Mouse (Mus musculus) neural tube, embryonic 15.5 days (tissue): ENCODE results near the gene Sema5b. TPM values are rescaled to one million over a fixed set of nuclear protein-coding genes. Genes with fewer than 3 reads are reported as not detected.

ENCODE experiments used
- ATAC-seq: fragments of 200-750 bp; cut with Nextera tagmentation; 2 replicates; pipeline ENCODE4 v1.8.0; 2017; ENCODE audit warnings: mild to moderate bottlenecking, moderate TSS enrichment, moderate library complexity; ENCODE audit not compliant: low FRiP score
- H3K27ac ChIP-seq: fragments of 300-500 bp; sonication (generic); replicated peaks from 2 replicates; pipeline ENCODE4 v1.5.1; 2015; ENCODE audit warnings: mild to moderate bottlenecking, inconsistent platforms
- H3K27me3 ChIP-seq: fragments of 300-500 bp; sonication (generic); replicated peaks from 2 replicates; pipeline ENCODE4 v1.6.1; 2015; ENCODE audit warnings: inconsistent platforms
- H3K36me3 ChIP-seq: fragments of 300-500 bp; sonication (generic); 2 replicates; pipeline ENCODE4 v1.6.1; 2015; ENCODE audit warnings: inconsistent platforms
- H3K4me1 ChIP-seq: fragments of 300-500 bp; sonication (generic); 2 replicates; pipeline ENCODE4 v1.6.1; 2015; ENCODE audit warnings: inconsistent platforms
- H3K4me2 ChIP-seq: fragments of 300-500 bp; sonication (generic); 2 replicates; pipeline ENCODE4 v1.6.1; 2015; ENCODE audit warnings: inconsistent platforms, mild to moderate bottlenecking, moderate library complexity
- H3K4me3 ChIP-seq: fragments of 300-500 bp; sonication (generic); replicated peaks from 2 replicates; pipeline ENCODE4 v1.5.1; 2015; ENCODE audit warnings: mild to moderate bottlenecking, inconsistent platforms
- H3K9ac ChIP-seq: fragments of 300-500 bp; sonication (generic); replicated peaks from 2 replicates; pipeline ENCODE4 v1.6.1; 2015; ENCODE audit warnings: mild to moderate bottlenecking, inconsistent platforms
- H3K9me3 ChIP-seq: fragments of 300-500 bp; sonication (generic); replicated peaks from 2 replicates; pipeline ENCODE4 v1.6.1; 2016; ENCODE audit warnings: inconsistent platforms
- WGBS: fragments of 180-500 bp; shearing (Covaris S2); methylation state at CpG from one replicate; pipeline ENCODE4 v1.1.7; 2015; ENCODE audit warnings: mixed read lengths; 5-methylcytosine and 5-hydroxymethylcytosine counted together
- polyA plus RNA-seq: library from polyadenylated mRNA; unstranded; fragments of >200 nt; fragmentation: Nextera tagmentation; extraction: Ambion mirVana; gene quantifications from 2 replicates; pipeline ENCODE4 v1.2.1, GENCODE M21; 2015

The Sema5b gene
- polyA plus RNA-seq, 1 experiment from 2014 or later = 17.2 TPM

GRCm38 (mm10) chr16:35597991-35598390 lies 57.0 kb downstream of the Sema5b start:
- Histone ChIP-seq H3K27ac (no peak overlapping the region), H3K4me2 (no peak overlapping the region), H3K36me3 (no peaks in the 10 kb centered on the region), H3K4me1 (peaks cover 39% of the 10 kb centered on the region), H3K27me3 (no peaks in the 10 kb centered on the region), H3K9ac (no peak overlapping the region), H3K9me3 (no peaks in the 10 kb centered on the region), H3K4me3 (no peak overlapping the region)
- WGBS = 13% methylated on average over 6 of the region's 6 CpGs
- no peak for ATAC-seq

GRCm38 (mm10) chr16:35598802-35599201 lies 57.9 kb downstream of the Sema5b start:
- Histone ChIP-seq H3K4me1 (peaks cover 44% of the 10 kb centered on the region), H3K27me3 (no peaks in the 10 kb centered on the region), H3K4me3 (no peak overlapping the region), H3K36me3 (no peaks in the 10 kb centered on the region), H3K9ac (no peak overlapping the region), H3K27ac (no peak overlapping the region), H3K9me3 (no peaks in the 10 kb centered on the region), H3K4me2 (no peak overlapping the region)
- WGBS = 55% methylated on average over 5 of the region's 5 CpGs
- no peak for ATAC-seq

GRCm38 (mm10) chr16:35600282-35600681 lies 59.3 kb downstream of the Sema5b start:
- Histone ChIP-seq H3K4me3 (no peak overlapping the region), H3K27ac (no peak overlapping the region), H3K9ac (no peak overlapping the region), H3K27me3 (no peaks in the 10 kb centered on the region), H3K4me2 (no peak overlapping the region), H3K4me1 (peaks cover 48% of the 10 kb centered on the region), H3K9me3 (no peaks in the 10 kb centered on the region), H3K36me3 (no peaks in the 10 kb centered on the region)
- 74% methylated on average over 5 of the region's 5 CpGs for WGBS
- ATAC-seq = no peak

- peaks cover 41% of the 10 kb centered on the region for H3K4me1 ChIP-seq
- H3K27ac ChIP-seq = no peak overlapping the region
- no peak overlapping the region for H3K4me3 ChIP-seq
- no peaks in the 10 kb centered on the region for H3K9me3 ChIP-seq
- no peaks in the 10 kb centered on the region for H3K36me3 ChIP-seq
- H3K4me2 ChIP-seq = no peak overlapping the region
- no peaks in the 10 kb centered on the region for H3K27me3 ChIP-seq
- H3K9ac ChIP-seq = no peak overlapping the region
- 92% methylated on average over 6 of the region's 6 CpGs for WGBS
- no peak for ATAC-seq
These were observed 60.5 kb downstream of the Sema5b start for GRCm38 (mm10) chr16:35601426-35601825.

- no peak for ATAC-seq
These were observed 61.6 kb downstream of the Sema5b start for GRCm38 (mm10) chr16:35602529-35602928.

GRCm38 (mm10) chr16:35603729-35604522 lies 63.0 kb downstream of the Sema5b start:
- H3K36me3 ChIP-seq = no peaks in the 10 kb centered on the region
- H3K9me3 ChIP-seq = no peaks in the 10 kb centered on the region
- no peak overlapping the region; the same call in 1 of the 2 replicates for H3K27ac ChIP-seq
- H3K4me3 ChIP-seq = no peak overlapping the region
- ATAC-seq = no peak
- H3K27me3 ChIP-seq = no peaks in the 10 kb centered on the region
- H3K4me2 ChIP-seq = no peak overlapping the region
- H3K4me1 ChIP-seq = peaks cover 28% of the 10 kb centered on the region
- H3K9ac ChIP-seq = no peak overlapping the region
- 57% methylated on average over 20 of the region's 20 CpGs for WGBS

More at GRCm38 (mm10) chr16:35602529-35602928, 61.6 kb downstream of the Sema5b start:
- no peaks in the 10 kb centered on the region for H3K36me3 ChIP-seq
- H3K4me1 ChIP-seq = peaks cover 39% of the 10 kb centered on the region
- no peak overlapping the region for H3K27ac ChIP-seq
- H3K9me3 ChIP-seq = no peaks in the 10 kb centered on the region
- WGBS = 68% methylated on average over 9 of the region's 9 CpGs
- no peak overlapping the region for H3K4me3 ChIP-seq
- no peak overlapping the region for H3K9ac ChIP-seq
- no peaks in the 10 kb centered on the region for H3K27me3 ChIP-seq
- no peak overlapping the region for H3K4me2 ChIP-seq

GRCm38 (mm10) chr16:35607250-35607649 lies 66.3 kb downstream of the Sema5b start:
- Histone ChIP-seq H3K36me3 (no peaks in the 10 kb centered on the region), H3K4me3 (no peak overlapping the region), H3K4me1 (peaks cover 23% of the 10 kb centered on the region), H3K9me3 (no peaks in the 10 kb centered on the region), H3K27me3 (no peaks in the 10 kb centered on the region), H3K27ac (no peak overlapping the region), H3K9ac (no peak overlapping the region), H3K4me2 (no peak overlapping the region)
- no peak for ATAC-seq
- 70% methylated on average over 3 of the region's 3 CpGs for WGBS

GRCm38 (mm10) chr16:35608244-35608643 lies 67.3 kb downstream of the Sema5b start:
- no peak overlapping the region for H3K4me2 ChIP-seq
- peaks cover 28% of the 10 kb centered on the region for H3K4me1 ChIP-seq
- no peaks in the 10 kb centered on the region for H3K36me3 ChIP-seq
- H3K9ac ChIP-seq = no peak overlapping the region
- no peak overlapping the region for H3K4me3 ChIP-seq
- no peak overlapping the region for H3K27ac ChIP-seq
- H3K27me3 ChIP-seq = no peaks in the 10 kb centered on the region
- ATAC-seq = no peak
- H3K9me3 ChIP-seq = no peaks in the 10 kb centered on the region
- WGBS = 44% methylated on average over 3 of the region's 3 CpGs

GRCm38 (mm10) chr16:35609561-35609960 lies 68.6 kb downstream of the Sema5b start:
- Histone ChIP-seq H3K4me1 (peaks cover 27% of the 10 kb centered on the region), H3K27me3 (no peaks in the 10 kb centered on the region), H3K9ac (no peak overlapping the region)

GRCm38 (mm10) chr16:35613851-35614804 lies 73.2 kb downstream of the Sema5b start:
- ATAC-seq = peak; percentile 61
- peaks cover 27% of the 10 kb centered on the region for H3K4me1 ChIP-seq
- H3K36me3 ChIP-seq = no peaks in the 10 kb centered on the region
- H3K27ac ChIP-seq = peak overlapping the region; percentile 64
- WGBS = 12% methylated on average over 17 of the region's 17 CpGs
- peak overlapping the region; percentile 22 for H3K4me2 ChIP-seq
- no peak overlapping the region for H3K4me3 ChIP-seq
- no peaks in the 10 kb centered on the region for H3K27me3 ChIP-seq
- no peak overlapping the region for H3K9ac ChIP-seq
- no peaks in the 10 kb centered on the region for H3K9me3 ChIP-seq

More at GRCm38 (mm10) chr16:35609561-35609960, 68.6 kb downstream of the Sema5b start:
- ATAC-seq = no peak
- Histone ChIP-seq H3K9me3 (no peaks in the 10 kb centered on the region), H3K27ac (no peak overlapping the region), H3K36me3 (no peaks in the 10 kb centered on the region), H3K4me3 (no peak overlapping the region), H3K4me2 (no peak overlapping the region)
- WGBS = 63% methylated on average over 6 of the region's 6 CpGs

- Histone ChIP-seq H3K36me3 (no peaks in the 10 kb centered on the region), H3K4me1 (peaks cover 19% of the 10 kb centered on the region), H3K4me3 (no peak overlapping the region), H3K9me3 (no peaks in the 10 kb centered on the region), H3K27ac (no peak overlapping the region), H3K9ac (no peak overlapping the region), H3K4me2 (no peak overlapping the region), H3K27me3 (no peaks in the 10 kb centered on the region)
- ATAC-seq = no peak
- 94% methylated on average over 4 of the region's 4 CpGs for WGBS
These were observed 76.8 kb downstream of the Sema5b start for GRCm38 (mm10) chr16:35617732-35618131.
